Mouse (Mus musculus): ENCODE measurements around the gene Slc15a4. TPM values are rescaled to one million over a fixed set of nuclear protein-coding genes. Genes with fewer than 3 reads are reported as not detected.

Slc15a4 gene
- total RNA-seq, 1 experiment from 2014 or later = 13.5 TPM

- ATAC-seq (replicated peaks in 1 of 2; ENCODE audit: insufficient read depth in 1 of 2, low FRiP score in 2 of 2, low TSS enrichment in 1 of 2, low read depth in 1 of 2, poor library complexity in 2 of 2, severe bottlenecking in 2 of 2) = peak in 1 of 2 experiments; percentile 26; a peak in 2 of 4 replicates
Measured at GRCm38 (mm10) chr5:127592854-127593253, 39.8 kb downstream of the Slc15a4 start.

DNA sequence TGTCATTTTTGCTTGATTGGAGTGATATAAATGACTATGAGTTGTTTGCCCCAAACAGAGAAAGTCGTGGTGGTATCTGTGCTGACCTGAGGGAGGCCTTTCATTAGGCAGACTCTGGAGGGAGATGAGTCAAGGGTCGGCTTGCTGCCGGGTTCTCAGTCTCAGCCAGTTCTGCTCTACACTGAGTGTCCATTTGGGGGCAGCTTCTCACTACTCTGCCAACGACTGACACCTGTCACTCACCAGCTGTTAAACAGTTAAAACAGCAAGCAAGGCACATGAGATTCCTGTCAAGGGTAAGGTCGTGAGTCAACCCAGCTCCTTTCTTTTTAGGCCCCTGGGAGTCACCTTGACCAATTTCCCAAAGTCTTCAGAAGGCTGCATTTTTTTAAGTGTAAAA lies 40.3 kb downstream of the Slc15a4 start:
- no peak for ATAC-seq (replicated peaks in 1 of 2; ENCODE audit: insufficient read depth in 1 of 2, low FRiP score in 2 of 2, low TSS enrichment in 1 of 2, low read depth in 1 of 2, poor library complexity in 2 of 2, severe bottlenecking in 2 of 2)

DNA sequence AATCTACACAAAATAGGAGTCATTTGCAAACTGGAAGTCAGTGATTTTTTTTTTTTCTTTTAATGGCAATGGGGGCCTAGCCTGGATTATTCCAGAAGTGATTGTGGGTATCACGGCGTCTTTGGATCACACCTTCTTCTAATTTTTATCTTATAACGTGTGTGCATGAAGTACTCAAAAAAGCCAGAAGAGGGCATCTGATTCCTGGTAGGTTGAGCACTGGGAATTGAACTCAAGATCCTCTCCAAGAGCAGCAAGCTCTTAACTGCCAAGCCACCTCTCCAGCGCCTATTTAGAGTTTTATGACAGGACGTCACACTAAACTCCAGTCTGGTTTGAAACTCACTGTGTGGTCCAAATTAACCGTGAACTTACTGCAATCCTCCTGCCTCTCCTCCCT lies 44.8 kb downstream of the Slc15a4 start:
- 0 out of 4 replicates have a peak, but pooled peaks of 1 of the 2 experiments have one; percentile 32 for ATAC-seq (replicated peaks in 1 of 2; ENCODE audit: insufficient read depth in 1 of 2, low FRiP score in 2 of 2, low TSS enrichment in 1 of 2, low read depth in 1 of 2, poor library complexity in 2 of 2, severe bottlenecking in 2 of 2)

DNA sequence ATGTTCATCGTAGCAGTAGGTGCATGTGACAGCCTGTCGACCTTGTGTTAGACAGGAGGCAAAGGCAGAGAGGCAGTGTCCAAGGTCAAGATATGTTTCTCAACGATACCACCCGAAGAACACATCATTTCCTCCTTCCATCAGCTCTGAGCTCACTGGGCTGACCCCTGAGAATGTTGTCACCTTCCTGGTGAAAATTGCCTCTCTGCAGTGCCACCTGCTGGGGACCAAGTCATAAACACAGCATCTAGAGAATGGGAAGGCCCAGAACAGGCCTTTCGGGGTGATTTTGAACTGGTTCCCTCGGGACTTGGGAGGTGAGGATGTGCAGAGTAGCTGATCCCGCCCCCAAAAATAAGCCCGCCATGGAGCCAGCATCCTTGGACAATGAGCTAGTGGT lies 49.0 kb downstream of the Slc15a4 start:
- peak in 1 of 2 experiments; percentile 41; a peak in 1 of 4 replicates for ATAC-seq (replicated peaks in 1 of 2; ENCODE audit: insufficient read depth in 1 of 2, low FRiP score in 2 of 2, low TSS enrichment in 1 of 2, low read depth in 1 of 2, poor library complexity in 2 of 2, severe bottlenecking in 2 of 2)

GRCm38 (mm10) chr5:127577419-127577818 lies 55.3 kb downstream of the Slc15a4 start:
- ATAC-seq (replicated peaks in 1 of 2; ENCODE audit: insufficient read depth in 1 of 2, low FRiP score in 2 of 2, low TSS enrichment in 1 of 2, low read depth in 1 of 2, poor library complexity in 2 of 2, severe bottlenecking in 2 of 2) = no peak

DNA sequence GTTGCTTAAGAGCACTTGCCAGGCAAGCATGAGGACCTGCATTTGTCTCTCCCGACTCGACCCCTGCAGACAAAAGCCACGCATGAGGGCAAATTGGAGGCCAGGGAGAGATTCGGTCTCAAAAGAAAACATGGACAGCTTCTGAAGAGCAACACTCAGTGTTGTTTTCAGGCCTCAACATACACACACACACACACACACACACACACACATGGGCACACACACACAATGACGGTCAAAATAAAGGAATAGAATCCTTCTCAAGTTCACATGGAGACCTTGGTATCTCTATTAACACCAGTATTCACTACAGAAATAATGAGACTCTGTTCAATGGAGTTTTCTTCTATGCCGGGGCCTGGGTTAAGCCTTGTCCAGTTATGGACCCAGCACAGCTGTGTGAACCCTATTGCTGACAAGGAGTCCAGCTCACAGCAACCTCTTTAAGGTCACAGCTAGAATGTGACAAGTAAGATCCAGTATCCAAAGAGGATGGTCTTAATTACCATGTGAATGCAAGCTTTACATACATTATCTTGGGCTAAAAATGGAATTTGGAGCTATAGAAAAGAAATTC lies 65.4 kb downstream of the Slc15a4 start:
- ATAC-seq (replicated peaks in 1 of 2; ENCODE audit: insufficient read depth in 1 of 2, low FRiP score in 2 of 2, low TSS enrichment in 1 of 2, low read depth in 1 of 2, poor library complexity in 2 of 2, severe bottlenecking in 2 of 2) = no peak

- no peak for ATAC-seq (replicated peaks in 1 of 2; ENCODE audit: insufficient read depth in 1 of 2, low FRiP score in 2 of 2, low TSS enrichment in 1 of 2, low read depth in 1 of 2, poor library complexity in 2 of 2, severe bottlenecking in 2 of 2)
Measured at GRCm38 (mm10) chr5:127561086-127561485, 71.6 kb downstream of the Slc15a4 start.

DNA sequence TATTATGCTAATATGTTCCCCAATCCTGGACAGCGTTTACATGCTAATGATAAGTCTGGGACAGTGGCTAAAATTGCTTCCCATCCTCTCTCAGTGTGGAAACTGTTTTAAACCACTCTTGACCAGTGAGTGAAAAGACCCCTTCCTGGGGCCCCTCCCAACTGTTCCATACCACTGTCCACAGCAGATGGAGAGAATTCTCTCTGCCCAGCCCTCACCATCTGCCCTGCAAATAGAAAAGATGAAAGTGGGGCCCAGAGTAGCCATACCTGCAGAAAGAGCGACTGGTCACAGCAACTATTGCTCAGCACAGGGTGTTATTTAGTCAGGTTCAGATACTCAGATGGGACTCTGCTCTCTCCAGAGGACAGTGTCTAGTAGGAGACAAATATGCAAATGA lies 84.6 kb downstream of the Slc15a4 start:
- ATAC-seq (replicated peaks in 1 of 2; ENCODE audit: insufficient read depth in 1 of 2, low FRiP score in 2 of 2, low TSS enrichment in 1 of 2, low read depth in 1 of 2, poor library complexity in 2 of 2, severe bottlenecking in 2 of 2) = no peak

DNA sequence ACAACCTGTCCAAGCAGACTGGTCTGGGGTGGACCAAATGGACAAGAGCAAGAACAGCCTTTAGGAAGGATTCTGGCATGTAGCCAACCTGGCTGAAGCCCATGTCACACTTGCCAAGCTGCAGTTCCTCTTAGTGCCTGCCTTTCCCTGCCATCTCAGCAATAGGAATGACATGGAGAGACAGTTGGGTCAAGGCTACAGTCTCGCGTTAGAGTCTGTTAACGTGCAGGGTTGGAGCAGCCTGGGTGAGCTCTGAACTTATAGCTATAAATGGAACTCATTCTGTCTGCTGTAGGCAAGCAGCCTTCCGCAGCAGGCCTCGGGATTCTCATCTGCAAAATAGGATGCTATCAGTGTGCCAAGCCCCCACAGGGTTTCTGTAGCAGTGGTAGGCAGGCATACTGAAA lies 86.1 kb downstream of the Slc15a4 start:
- no peak for ATAC-seq (replicated peaks in 1 of 2; ENCODE audit: insufficient read depth in 1 of 2, low FRiP score in 2 of 2, low TSS enrichment in 1 of 2, low read depth in 1 of 2, poor library complexity in 2 of 2, severe bottlenecking in 2 of 2)

Other genes starting within 250 kb of the Slc15a4 start
- gene Glt1d1, start 635 bp downstream of the Slc15a4 start, total RNA-seq (2017) = 0.30 and 0.94 TPM in 2 replicates